Mouse (Mus musculus) layer of hippocampus, postnatal 10 days (tissue): ENCODE results near the gene Celf1. TPM values are rescaled to one million over a fixed set of nuclear protein-coding genes. Genes with fewer than 3 reads are reported as not detected.

Source experiments
- DNase-seq, 2 experiments: peaks; one replicate each; pipeline ENCODE4 v3.0.0; 2021; ENCODE audit warnings: low spot score in 2 of 2
- total RNA-seq, 2 experiments: library from RNA; stranded (reverse); gene quantifications; 2 replicates each; pipeline ENCODE4 v1.2.3; 2021

Gene Celf1
- total RNA-seq, 2 experiments from 2014 or later: 109 to 116 TPM

GRCm38 (mm10) chr2:90939750-90940149 is 432 bp upstream of the Celf1 start:
- no peak for DNase-seq

GRCm38 (mm10) chr2:90941744-90942143 is 1.6 kb downstream of the Celf1 start:
- DNase-seq: no peak

- no peak for DNase-seq
These were observed 10.0 kb downstream of the Celf1 start for GRCm38 (mm10) chr2:90950149-90950548.

- DNase-seq: no peak
These were observed 10.5 kb downstream of the Celf1 start for GRCm38 (mm10) chr2:90950582-90951194.

GRCm38 (mm10) chr2:90953461-90953860 is 13.3 kb downstream of the Celf1 start:
- no peak for DNase-seq

- DNase-seq: no peak
These were observed 15.9 kb downstream of the Celf1 start for GRCm38 (mm10) chr2:90956053-90956452.

- DNase-seq: no peak
These were observed 18.7 kb downstream of the Celf1 start for GRCm38 (mm10) chr2:90958856-90959255.

- no peak for DNase-seq
These were observed 19.8 kb downstream of the Celf1 start for GRCm38 (mm10) chr2:90960012-90960411.

GRCm38 (mm10) chr2:90963304-90963703 is 23.1 kb downstream of the Celf1 start:
- DNase-seq: no peak

GRCm38 (mm10) chr2:90964811-90965465 is 24.8 kb downstream of the Celf1 start:
- DNase-seq: peak; percentile 31 to 46

GRCm38 (mm10) chr2:90965466-90966080 is 25.4 kb downstream of the Celf1 start:
- DNase-seq: no peak

- no peak for DNase-seq
These were observed 30.4 kb downstream of the Celf1 start for GRCm38 (mm10) chr2:90970606-90971005.

- no peak for DNase-seq
These were observed 33.9 kb downstream of the Celf1 start for GRCm38 (mm10) chr2:90974101-90974500.

- DNase-seq: no peak
These were observed 35.1 kb downstream of the Celf1 start for GRCm38 (mm10) chr2:90975181-90975835.

- no peak for DNase-seq
These were observed 36.4 kb downstream of the Celf1 start for GRCm38 (mm10) chr2:90976590-90976989.

GRCm38 (mm10) chr2:90977291-90977690 is 37.1 kb downstream of the Celf1 start:
- no peak for DNase-seq

GRCm38 (mm10) chr2:90986055-90986454 is 45.9 kb downstream of the Celf1 start:
- DNase-seq: no peak

- no peak for DNase-seq
These were observed 68.4 kb downstream of the Celf1 start for GRCm38 (mm10) chr2:91008536-91008935.

GRCm38 (mm10) chr2:91013881-91014280 is 73.7 kb downstream of the Celf1 start:
- no peak for DNase-seq

- no peak for DNase-seq
These were observed 75.2 kb downstream of the Celf1 start for GRCm38 (mm10) chr2:91015386-91015785.

GRCm38 (mm10) chr2:91018061-91018788 is 78.0 kb downstream of the Celf1 start:
- DNase-seq: peak; percentile 48 to 62
